In genomic region chr2:59175926-59176325, GRCm38 (mm10) we compare ENCODE assay signal across 19 mouse cellular contexts. TPM values are rescaled to one million over a fixed set of nuclear protein-coding genes. Genes with fewer than 3 reads are reported as not detected.
DNase-seq lines count a peak whose midpoint lies in the region; ATAC-seq and TF ChIP-seq lines count a peak whose summit lies in the region.
"Had no signal": no experiment of that assay in that cellular context is flagged by ENCODE, and none has a peak within 500 bp of the region (broad histone marks: within the 10 kb centered on the region; RNA-seq: fewer than 3 reads in every experiment).

No protein-coding gene starts in this region.

- TF ChIP-seq CTCF in kidney, adult 2 months (conservative IDR thresholded peaks at IDR 0.05; ENCODE audit: insufficient read depth, insufficient read length, low read depth, low read length): no peak

- DNase-seq in lung, postnatal 14 days: no peak
- peak; percentile 80 for DNase-seq in kidney, adult 2 months
- DNase-seq in kidney, postnatal 14 days: peak; percentile 49
- peak; percentile 73 for DNase-seq in yolk sac, embryonic 10.5 days (ENCODE audit: low spot score)
- no peak for DNase-seq in midbrain, embryonic 11.5 days (ENCODE audit: low spot score, missing footprints)
- DNase-seq: adrenal gland, postnatal 10 days; B cell, adult 2 months; cerebellum, adult 11 months; heart, postnatal 36 days; spleen, adult 18-20 months had no signal

- TF ChIP-seq POLR2A in kidney, adult 2 months (IDR thresholded peaks at IDR 0.05; ENCODE audit: low read depth, low read length): no peak

- ATAC-seq in lung, embryonic 15.5 days (ENCODE audit: borderline replicate concordance, extremely low read depth, low FRiP score, low TSS enrichment): peak; percentile 61; the same call in 1 of the 2 replicates
- no peak for ATAC-seq in frontal cortex, adult (ENCODE audit: low TSS enrichment)
- no peak for ATAC-seq in midbrain, embryonic 11.5 days (ENCODE audit: low FRiP score)
- ATAC-seq: forebrain, embryonic 15.5 days had no signal

- peaks cover 47% of the 10 kb centered on the region for H3K4me1 ChIP-seq in lung, embryonic 15.5 days
- H3K4me1 ChIP-seq in kidney, adult 2 months (ENCODE audit: control insufficient read depth, insufficient read depth, low read length): peaks cover 44% of the 10 kb centered on the region
- H3K4me1 ChIP-seq in midbrain, embryonic 11.5 days (ENCODE audit: control insufficient read depth, insufficient read depth, low read length): 0 out of 2 replicates have a peak, but pooled peaks cover 2% of the 10 kb centered on the region

- 64% methylated on average over 6 of the region's 6 CpGs for WGBS in lung, embryonic 15.5 days
- WGBS in kidney, adult 2 months: 38% methylated on average over 6 of the region's 6 CpGs
- WGBS in midbrain, embryonic 11.5 days: 96% methylated on average over 6 of the region's 6 CpGs

- no peaks in the 10 kb centered on the region for H3K27me3 ChIP-seq in lung, embryonic 15.5 days
- no peaks in the 10 kb centered on the region for H3K27me3 ChIP-seq in kidney, adult 2 months (replicated peaks; ENCODE audit: control insufficient read depth, insufficient read depth, low read length)
- no peaks in the 10 kb centered on the region for H3K27me3 ChIP-seq in midbrain, embryonic 11.5 days (ENCODE audit: control insufficient read depth, insufficient read depth, low read length)
- H3K27me3 ChIP-seq: forebrain, embryonic 15.5 days; heart, embryonic 13.5 days; hindbrain, embryonic 15.5 days; limb, embryonic 13.5 days; liver, embryonic 15.5 days; megakaryocyte, embryonic 14.5 days had no signal

- no peak overlapping the region for H3K9ac ChIP-seq in lung, embryonic 15.5 days
- no peak overlapping the region for H3K9ac ChIP-seq in midbrain, embryonic 11.5 days (ENCODE audit: low read length)
- H3K9ac ChIP-seq: forebrain, embryonic 15.5 days; heart, embryonic 13.5 days; hindbrain, embryonic 15.5 days; limb, embryonic 13.5 days; liver, embryonic 15.5 days had no signal

- H3K4me3 ChIP-seq in lung, embryonic 15.5 days: no peak overlapping the region
- H3K4me3 ChIP-seq in kidney, adult 2 months (ENCODE audit: insufficient read depth, low read depth, low read length): no peak overlapping the region
- H3K4me3 ChIP-seq in midbrain, embryonic 11.5 days (ENCODE audit: low read depth, low read length): no peak overlapping the region
- H3K4me3 ChIP-seq: forebrain, embryonic 15.5 days; heart, embryonic 13.5 days; hindbrain, embryonic 15.5 days; layer of hippocampus, adult 2 months; limb, embryonic 13.5 days; liver, embryonic 15.5 days; megakaryocyte, embryonic 14.5 days had no signal

- peak overlapping the region; percentile 14; the same call in 1 of the 2 replicates for H3K4me2 ChIP-seq in lung, embryonic 15.5 days
- H3K4me2 ChIP-seq in midbrain, embryonic 11.5 days: no peak overlapping the region
- H3K4me2 ChIP-seq: forebrain, embryonic 15.5 days; heart, embryonic 13.5 days; hindbrain, embryonic 15.5 days; limb, embryonic 13.5 days; liver, embryonic 15.5 days had no signal

- no peaks in the 10 kb centered on the region for H3K36me3 ChIP-seq in lung, embryonic 15.5 days
- no peaks in the 10 kb centered on the region for H3K36me3 ChIP-seq in kidney, adult 2 months (ENCODE audit: control insufficient read depth, insufficient read depth, low read length)
- H3K36me3 ChIP-seq in midbrain, embryonic 11.5 days (ENCODE audit: control insufficient read depth, insufficient read depth, low read length): no peaks in the 10 kb centered on the region
- H3K36me3 ChIP-seq: forebrain, embryonic 15.5 days; heart, embryonic 13.5 days; hindbrain, embryonic 15.5 days; limb, embryonic 13.5 days; liver, embryonic 15.5 days had no signal

- H3K9me3 ChIP-seq in lung, embryonic 15.5 days: no peaks in the 10 kb centered on the region
- H3K9me3 ChIP-seq in midbrain, embryonic 11.5 days (ENCODE audit: control insufficient read depth, low read length): no peaks in the 10 kb centered on the region
- H3K9me3 ChIP-seq: forebrain, embryonic 15.5 days; heart, embryonic 13.5 days; hindbrain, embryonic 15.5 days; liver, embryonic 15.5 days; megakaryocyte, embryonic 14.5 days had no signal

- peak overlapping the region; percentile 58 for H3K27ac ChIP-seq in lung, embryonic 15.5 days
- peak overlapping the region; percentile 51; the same call in 1 of the 2 replicates for H3K27ac ChIP-seq in kidney, adult 2 months (ENCODE audit: insufficient read depth, low read depth, low read length)
- H3K27ac ChIP-seq in midbrain, embryonic 11.5 days (ENCODE audit: low read depth, low read length): no peak overlapping the region
- H3K27ac ChIP-seq: forebrain, embryonic 15.5 days; heart, embryonic 13.5 days; hindbrain, embryonic 15.5 days; layer of hippocampus, adult 2 months; limb, embryonic 13.5 days; liver, embryonic 15.5 days had no signal

RNA-seq across cellular contexts. Expression of gene Pkp4, which starts 15.3 kb away (rescaled TPM):
- polyA plus RNA-seq in lung, embryonic 15.5 days (2015; fragmentation: Nextera tagmentation; extraction: Ambion mirVana): 28.3 and 30.8 TPM in 2 replicates
- polyA plus RNA-seq in kidney, adult 2 months (2012; rRNA removed): 211 and 242 TPM in 2 replicates
- 19.0 and 20.2 TPM in 2 replicates for polyA plus RNA-seq in midbrain, embryonic 11.5 days (2014; fragmentation: Nextera tagmentation; extraction: Ambion mirVana)

RNA-seq across cellular contexts. Expression of gene Ccdc148, which starts 15.4 kb away (rescaled TPM):
- polyA plus RNA-seq in lung, embryonic 15.5 days (2015; fragmentation: Nextera tagmentation; extraction: Ambion mirVana): 1.6 and 2.0 TPM in 2 replicates
- polyA plus RNA-seq in kidney, adult 2 months (2012; rRNA removed): 0.90 and 1.0 TPM in 2 replicates
- polyA plus RNA-seq in midbrain, embryonic 11.5 days (2014; fragmentation: Nextera tagmentation; extraction: Ambion mirVana): 0.55 and 0.80 TPM in 2 replicates

Comparison
In these comparisons a context has a peak if more than half of its experiments do, and no peak if none do; other contexts are left out.
1. DNase-seq: peak in kidney, adult 2 months (single experiment), kidney, postnatal 14 days (single experiment) and yolk sac, embryonic 10.5 days (single experiment); none in lung, postnatal 14 days (single experiment) and midbrain, embryonic 11.5 days (single experiment).